Mouse (Mus musculus) yolk sac, embryonic 10.5 days (tissue): ENCODE measurements around the gene Nol10.

ENCODE experiments used
- DNase-seq: peaks from one replicate; pipeline ENCODE4 v3.0.0-alpha.2; 2017; ENCODE audit warnings: low spot score

The Nol10 gene

GRCm38 (mm10) chr12:17348048-17349036, at the start of gene Nol10:
Gene Nol10, plus strand, starts transcription at chr12:17348458.
- DNase-seq = peak; percentile 86

DNA sequence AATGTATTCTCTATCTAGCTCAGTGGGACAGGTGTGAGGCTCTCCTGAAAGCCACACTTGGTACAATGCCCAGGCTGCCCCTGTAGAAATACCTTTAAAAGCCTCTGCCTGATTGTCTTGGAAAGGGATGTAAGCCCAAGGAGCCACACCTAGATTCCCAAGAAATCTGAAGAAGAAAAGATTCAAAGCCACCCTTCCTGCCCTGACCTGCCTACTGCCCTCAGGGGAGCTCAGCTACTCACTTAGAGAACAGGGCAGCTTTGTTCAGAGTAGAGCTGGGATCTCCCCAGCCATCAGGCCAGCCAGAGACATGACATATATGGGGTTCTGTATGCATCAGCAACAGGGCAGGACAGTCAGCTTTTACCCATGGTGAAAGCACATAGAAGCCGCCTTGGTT, 48.4 kb upstream of the Nol10 start:
- DNase-seq = no peak

DNA sequence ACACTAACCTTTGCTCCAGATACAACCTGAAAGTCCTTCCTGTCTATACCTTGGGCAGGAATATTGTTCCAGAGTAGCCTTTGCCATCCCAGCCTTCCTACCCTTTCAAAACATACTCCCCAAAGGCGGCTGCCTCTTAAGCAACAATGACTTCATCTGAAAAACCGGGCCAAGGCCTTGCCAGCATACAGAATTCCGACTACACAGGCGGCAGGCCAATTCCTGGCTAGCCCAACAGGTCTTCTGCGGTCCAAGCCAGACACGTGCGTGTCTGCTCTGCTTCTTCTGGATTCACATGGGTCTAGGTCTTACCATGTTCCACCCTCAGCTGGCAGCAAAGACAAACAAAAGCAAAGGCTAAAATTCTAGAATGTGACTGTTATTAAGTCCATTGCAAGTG, 42.8 kb upstream of the Nol10 start:
- no peak for DNase-seq

GRCm38 (mm10) chr12:17308246-17308645, 40.0 kb upstream of the Nol10 start:
- DNase-seq = no peak

DNA sequence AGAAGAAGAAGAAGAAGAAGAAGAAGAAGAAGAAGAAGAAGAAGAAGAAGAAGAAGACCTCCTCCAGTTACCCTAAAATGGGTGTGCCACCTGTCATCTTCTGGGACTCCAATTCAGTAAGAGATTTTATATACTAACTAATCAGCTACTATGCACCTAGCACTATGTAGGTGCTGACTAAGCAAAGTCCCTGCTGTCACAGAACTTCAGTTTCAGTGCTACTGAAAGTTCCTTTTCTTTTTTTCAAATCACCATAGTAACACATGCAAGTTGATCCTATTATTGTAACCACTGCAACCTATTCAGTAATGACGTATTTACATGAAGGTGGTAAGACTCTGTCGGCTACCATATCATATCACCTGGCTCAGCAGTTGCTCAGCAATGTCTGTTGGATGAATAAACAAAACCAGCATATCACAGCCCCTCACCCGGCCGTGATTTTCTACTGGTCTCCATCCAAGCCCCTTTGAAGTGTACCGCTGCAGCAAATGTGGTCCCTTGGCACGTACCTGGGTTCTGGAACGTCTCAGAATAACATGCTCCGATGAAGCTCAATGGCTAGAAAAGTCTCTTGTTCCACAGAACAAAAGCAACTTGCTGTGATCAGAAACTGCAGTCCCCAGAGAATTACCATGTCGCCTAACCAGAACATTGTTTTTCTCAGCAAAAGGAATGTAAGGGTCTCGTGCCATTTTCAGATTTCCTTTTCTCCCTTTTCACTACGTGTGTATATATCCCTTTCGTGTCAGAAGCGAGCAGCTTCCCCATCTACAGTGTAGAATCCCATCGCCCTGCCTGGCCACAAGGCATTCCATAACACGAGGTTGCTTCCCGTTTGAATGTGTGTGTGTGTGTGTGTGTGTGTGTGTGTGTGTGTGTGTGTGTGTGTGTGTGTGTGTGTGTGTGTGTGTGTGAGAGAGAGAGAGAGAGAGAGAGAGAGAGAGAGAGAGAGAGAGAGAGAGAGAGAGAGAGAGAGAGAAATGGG, 37.1 kb upstream of the Nol10 start:
- DNase-seq = no peak

- DNase-seq = no peak
Measured at GRCm38 (mm10) chr12:17316096-17316495, 32.2 kb upstream of the Nol10 start.

DNA sequence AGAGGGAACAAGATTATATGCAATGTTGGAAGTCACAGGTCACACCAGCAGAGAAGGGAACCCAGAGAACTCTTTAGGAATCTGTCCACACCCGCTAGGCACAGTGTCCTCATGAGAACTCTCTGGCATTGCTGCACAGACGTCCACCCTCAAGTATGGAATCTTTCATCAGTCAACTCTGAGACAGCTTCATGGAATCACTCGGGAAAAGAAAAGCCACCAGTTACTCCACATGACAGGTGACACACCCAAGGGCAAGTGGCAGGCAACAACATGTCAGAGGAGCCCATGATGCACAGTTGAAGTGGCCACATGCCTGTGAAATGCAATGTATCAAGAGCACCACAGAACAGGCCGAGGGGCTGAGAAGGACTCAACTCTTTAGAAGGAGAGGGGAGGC, 30.3 kb upstream of the Nol10 start:
- DNase-seq = no peak

GRCm38 (mm10) chr12:17318453-17318852, 29.8 kb upstream of the Nol10 start:
- DNase-seq = no peak

- peak; percentile 16 for DNase-seq
Measured at GRCm38 (mm10) chr12:17324549-17325470, 23.4 kb upstream of the Nol10 start.

GRCm38 (mm10) chr12:17329259-17329658, 19.0 kb upstream of the Nol10 start, which contains the start of gene Atp6v1c2:
Gene Atp6v1c2, minus strand, starts transcription at chr12:17329359.
- no peak for DNase-seq

GRCm38 (mm10) chr12:17333459-17333858, 14.8 kb upstream of the Nol10 start:
- no peak for DNase-seq

DNA sequence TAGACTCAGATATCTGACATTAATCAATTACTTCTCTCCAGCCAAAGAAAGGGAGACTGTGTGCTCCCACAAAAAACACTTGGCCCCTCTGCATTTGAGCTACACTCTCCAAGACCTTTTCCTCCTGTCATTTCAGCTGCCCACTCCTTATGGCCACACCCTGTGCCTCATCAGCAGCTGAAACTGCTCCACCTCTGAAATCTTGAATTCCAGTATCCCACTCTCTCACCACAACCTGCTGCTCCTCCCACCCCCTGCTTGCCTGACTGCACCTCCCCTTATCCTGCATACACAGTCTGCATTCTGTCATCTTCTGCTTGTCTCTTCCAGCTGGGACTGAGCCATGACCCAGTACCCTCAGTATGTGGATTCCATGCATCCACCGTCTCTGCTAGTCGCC, 9.9 kb upstream of the Nol10 start:
- no peak for DNase-seq

DNA sequence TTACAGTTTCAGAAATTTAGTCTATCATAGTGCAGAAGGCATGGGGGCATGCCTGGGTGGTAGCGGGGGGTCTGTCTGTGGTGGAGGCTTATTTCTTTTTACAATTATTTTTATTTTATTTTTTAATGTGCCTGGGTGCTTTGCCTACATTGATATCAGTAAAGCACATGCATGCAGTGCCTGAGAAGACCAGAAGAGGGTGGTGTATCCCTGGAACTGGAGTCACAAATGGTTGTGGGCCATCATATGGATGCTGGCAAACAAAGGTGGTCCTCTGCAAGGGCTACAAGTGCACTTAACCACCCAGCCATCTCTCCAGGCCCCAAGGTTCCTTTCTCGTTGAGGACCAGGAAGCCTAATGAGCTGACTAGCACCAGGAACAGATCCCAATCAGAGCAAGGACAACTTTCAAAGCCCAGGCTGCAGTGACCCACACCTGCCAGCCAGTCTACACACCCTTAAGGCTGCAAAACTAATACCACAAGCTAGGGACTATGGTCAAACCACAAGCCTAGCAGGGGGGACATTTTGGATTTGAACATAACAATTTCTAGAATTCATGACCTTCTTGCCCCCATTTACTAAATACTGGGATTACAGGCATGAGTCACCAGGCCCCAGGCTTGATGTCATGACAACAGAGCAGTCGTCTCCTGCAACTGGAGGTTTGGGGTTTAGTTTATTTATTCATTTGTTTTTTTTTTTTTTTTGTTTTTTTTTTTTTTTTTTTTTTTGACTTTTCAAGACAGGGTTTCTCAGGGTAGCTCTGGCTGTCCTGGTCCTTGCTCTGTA, 8.9 kb upstream of the Nol10 start:
- DNase-seq = no peak

DNA sequence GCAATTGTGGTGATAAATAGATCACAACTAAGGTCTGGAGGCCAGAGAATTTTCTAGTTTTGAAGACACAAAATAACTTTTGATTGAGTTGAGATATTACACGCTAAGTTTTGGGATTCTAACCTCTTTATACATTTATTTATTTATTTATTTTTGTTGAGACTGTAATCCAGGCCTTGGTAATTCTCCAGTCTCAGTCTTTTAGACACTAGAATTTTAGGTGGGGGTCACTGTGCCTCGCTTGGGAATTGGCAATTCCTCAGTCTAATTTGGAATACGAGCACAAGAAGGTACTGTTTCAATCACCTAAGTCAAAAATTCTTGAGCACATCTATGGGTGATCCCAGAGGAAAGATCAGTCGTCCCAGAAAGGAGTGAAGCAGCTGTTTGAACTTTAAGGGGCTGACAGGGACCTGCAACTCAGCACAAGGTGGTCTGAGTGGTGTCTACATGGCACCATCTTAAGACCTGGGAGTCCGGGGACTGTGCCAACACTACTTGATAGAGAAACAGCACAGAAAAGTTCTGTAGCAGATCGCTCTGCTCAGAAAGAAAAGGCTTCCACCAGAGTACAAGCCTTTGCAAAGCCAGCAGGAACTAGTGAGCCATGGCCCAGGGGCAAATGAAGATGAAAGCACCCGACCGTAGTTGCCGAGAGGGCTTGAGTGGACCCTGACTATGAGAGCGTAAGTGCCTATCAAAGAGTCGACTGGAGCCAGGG, 771 bp upstream of the Nol10 start:
- DNase-seq = no peak

- DNase-seq = no peak
Measured at GRCm38 (mm10) chr12:17350106-17350505, 1.8 kb downstream of the Nol10 start.

GRCm38 (mm10) chr12:17356853-17357252, 8.6 kb downstream of the Nol10 start:
- DNase-seq = no peak

- DNase-seq = no peak
Measured at GRCm38 (mm10) chr12:17357795-17358194, 9.5 kb downstream of the Nol10 start.

DNA sequence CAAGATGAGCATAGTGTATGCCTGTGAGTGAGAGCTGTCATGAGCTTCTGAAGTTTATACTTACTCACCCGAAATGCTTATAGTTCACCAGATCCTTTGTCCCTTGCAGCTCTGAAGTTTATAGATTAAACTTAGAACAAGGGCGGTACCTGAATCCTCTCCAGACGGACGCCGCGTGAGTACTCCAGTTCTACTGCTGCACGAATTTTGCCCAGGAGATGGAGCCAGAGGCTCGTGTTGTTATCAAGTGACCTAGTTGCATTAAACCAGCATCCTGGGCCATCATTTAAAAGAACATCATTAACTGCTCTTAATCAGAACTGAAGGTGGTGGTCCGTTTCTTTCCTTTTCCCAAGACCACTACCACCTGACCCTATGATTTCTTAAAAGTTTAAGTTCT, 10.7 kb downstream of the Nol10 start:
- peak; percentile 30 for DNase-seq

DNA sequence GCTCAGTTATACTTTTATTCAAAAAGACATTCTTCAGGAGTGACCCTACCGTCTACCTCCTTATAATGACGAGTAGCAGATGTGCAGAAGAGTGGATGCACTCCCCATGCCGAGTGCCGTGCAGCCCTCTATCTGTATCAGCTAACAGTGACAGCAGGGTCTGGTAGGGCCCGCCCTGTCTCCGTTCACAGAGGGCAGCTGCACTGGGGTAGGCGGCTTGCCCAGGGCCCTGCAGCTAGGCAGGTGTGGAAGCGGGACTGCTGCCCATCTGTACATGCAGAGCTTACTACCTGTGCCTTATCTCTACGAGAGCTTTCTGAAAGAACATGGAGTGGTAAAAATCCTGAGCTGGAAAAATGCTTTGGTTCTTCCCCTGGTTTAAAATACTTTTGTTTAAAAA, 11.8 kb downstream of the Nol10 start:
- DNase-seq = no peak

DNA sequence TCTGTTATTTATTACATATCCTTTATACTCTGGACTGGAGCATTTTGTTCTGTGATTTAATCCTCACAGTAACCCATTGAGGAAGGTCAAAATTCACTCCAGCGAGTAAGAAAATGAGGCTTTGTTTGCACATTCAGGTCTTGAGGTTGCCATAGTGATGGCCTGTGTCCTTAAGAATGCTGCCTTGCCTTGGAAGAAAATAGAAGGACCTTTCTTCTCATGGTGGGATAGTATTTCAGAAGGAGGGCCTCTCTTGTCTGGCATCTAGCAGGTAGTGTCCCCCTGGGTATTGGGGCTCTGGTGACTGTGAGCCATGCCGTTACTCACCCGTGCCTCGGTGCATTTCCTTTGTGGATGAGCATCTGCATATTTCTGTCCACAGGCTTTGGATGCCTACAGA, 12.4 kb downstream of the Nol10 start:
- DNase-seq = no peak
